ENCODE assay signal across 23 mouse cellular contexts in genomic region chr9:13905086-13905669, GRCm38 (mm10).
"Had no signal": no experiment of that assay in that cellular context is flagged by ENCODE, and none has a peak within 500 bp of the region (broad histone marks: within the 10 kb centered on the region; RNA-seq: fewer than 3 reads in every experiment).

No protein-coding gene starts in this region.

- H3K9me3 ChIP-seq: limb, embryonic 10.5 days; limb, embryonic 13.5 days; liver, embryonic 12.5 days; liver, embryonic 15.5 days; lung, embryonic 15.5 days; midbrain, embryonic 12.5 days; neural tube, embryonic 13.5 days had no signal

- H3K4me1 ChIP-seq: limb, embryonic 10.5 days; limb, embryonic 13.5 days; liver, embryonic 12.5 days; liver, embryonic 15.5 days; midbrain, embryonic 12.5 days; neural tube, embryonic 13.5 days had no signal

- H3K9ac ChIP-seq: limb, embryonic 13.5 days; liver, embryonic 12.5 days; liver, embryonic 15.5 days; lung, embryonic 15.5 days; midbrain, embryonic 12.5 days; neural tube, embryonic 13.5 days had no signal

- ATAC-seq: intestine, embryonic 16.5 days; liver, embryonic 12.5 days; midbrain, embryonic 16.5 days had no signal

- H3K27me3 ChIP-seq: limb, embryonic 13.5 days; liver, embryonic 12.5 days; liver, embryonic 15.5 days; lung, embryonic 15.5 days; midbrain, embryonic 12.5 days; neural tube, embryonic 13.5 days had no signal

- H3K4me2 ChIP-seq: limb, embryonic 13.5 days; liver, embryonic 12.5 days; liver, embryonic 15.5 days; lung, embryonic 15.5 days; midbrain, embryonic 12.5 days; neural tube, embryonic 13.5 days had no signal

- DNase-seq: kidney, adult 18-20 months; kidney, adult 9 months; kidney, postnatal 14 days; kidney, postnatal 4 days; layer of hippocampus, postnatal 36 days; liver; lung, adult 18-20 months; lung, postnatal 10 days; lung, postnatal 36 days; retina, postnatal 1 day; thymus, adult 18-20 months; thymus, postnatal 36 days had no signal

- H3K27ac ChIP-seq: limb, embryonic 10.5 days; limb, embryonic 13.5 days; liver, embryonic 12.5 days; liver, embryonic 15.5 days; lung, embryonic 15.5 days; midbrain, embryonic 12.5 days; neural tube, embryonic 13.5 days had no signal

- H3K4me3 ChIP-seq: limb, embryonic 10.5 days; limb, embryonic 13.5 days; liver, embryonic 12.5 days; liver, embryonic 15.5 days; lung, embryonic 15.5 days; megakaryocyte, embryonic 14.5 days; midbrain, embryonic 12.5 days; myocyte; neural tube, embryonic 13.5 days had no signal

- H3K36me3 ChIP-seq: limb, embryonic 10.5 days; limb, embryonic 13.5 days; liver, embryonic 12.5 days; liver, embryonic 15.5 days; lung, embryonic 15.5 days; midbrain, embryonic 12.5 days; neural tube, embryonic 13.5 days had no signal
